Mouse (Mus musculus): Measurements from ENCODE around the gene Abcg4. TPM values are rescaled to one million over a fixed set of nuclear protein-coding genes. Genes with fewer than 3 reads are reported as not detected.
A peak's percentile ranks its signal among the peaks of the same experiment; 100 is the strongest.

The Abcg4 gene
- total and polyA plus RNA-seq, 3 experiments: 0.23 to 1.1 (median 0.72) TPM

DNA sequence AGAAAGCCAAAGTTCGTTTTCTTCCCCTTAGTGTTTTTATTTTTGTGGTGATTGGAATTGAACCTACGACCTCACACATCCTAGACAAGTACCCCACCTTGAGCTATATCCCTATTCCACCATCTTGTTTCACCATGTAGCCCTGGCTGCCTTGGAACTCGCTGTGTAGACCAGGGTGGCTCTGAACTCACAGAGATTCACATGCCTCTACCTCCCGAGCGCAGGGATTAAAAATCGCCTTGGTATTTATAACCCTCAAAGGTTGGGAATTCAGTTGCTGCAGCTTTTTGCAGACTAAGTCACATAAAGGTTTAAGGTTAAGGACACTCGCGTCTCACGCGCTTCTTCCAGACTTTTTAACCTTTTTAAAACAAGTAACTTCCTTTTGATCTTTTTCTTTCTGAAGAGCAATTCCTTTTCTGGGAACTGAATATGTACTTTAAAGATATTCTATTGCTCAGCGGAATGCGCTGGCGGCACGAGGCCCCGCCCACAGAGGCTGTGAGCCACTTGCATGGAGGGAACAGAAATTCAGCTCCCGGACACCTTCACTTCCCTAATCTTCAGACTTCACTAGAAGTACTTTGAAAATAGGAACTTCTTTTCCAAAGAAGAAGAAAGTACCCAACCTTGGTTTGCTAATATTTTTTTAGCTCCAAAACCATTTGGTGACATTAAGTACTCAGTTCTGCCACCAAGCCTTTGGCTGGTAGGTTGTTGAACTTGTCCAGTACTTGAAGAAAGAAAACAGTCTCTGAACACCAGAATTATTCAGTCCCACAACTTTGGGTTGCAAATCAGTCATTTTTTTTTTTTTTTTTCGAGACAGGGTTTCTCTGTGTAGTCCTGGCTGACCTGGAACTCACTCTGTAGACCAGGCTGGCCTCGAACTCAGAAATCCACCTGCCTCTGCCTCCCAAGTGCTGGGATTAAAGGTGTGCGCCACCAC is 53.7 kb downstream of the Abcg4 start:
- Histone ChIP-seq H3K4me2 (ENCODE audit: insufficient read depth, low read depth, poor library complexity, severe bottlenecking) (peak overlapping the region; percentile 85), H3K36me3 (replicated peaks in 1 of 2; ENCODE audit: control insufficient read depth in 1 of 2, insufficient read depth in 1 of 2, low read length in 1 of 2) (peaks cover 2 to 5% of the 10 kb centered on the region in 2 experiments), H3K9ac (ENCODE audit: insufficient read depth, low read depth) (peak overlapping the region; percentile 78), H3K79me2 (replicated peaks; ENCODE audit: control insufficient read depth, extremely low read depth, insufficient read depth, poor library complexity, severe bottlenecking) (peaks cover 38% of the 10 kb centered on the region), H3K9me3 (replicated peaks; ENCODE audit: low read length) (no peaks in the 10 kb centered on the region), H3K4me3 (replicated peaks in 1 of 3; ENCODE audit: low read depth in 2 of 3, low read length in 2 of 3, poor library complexity in 1 of 3) (peak overlapping the region; percentile 48 to 59 (median 56)), H3K4me1 (ENCODE audit: control insufficient read depth in 1 of 2, insufficient read depth in 2 of 2) (peaks cover 15 to 62% of the 10 kb centered on the region in 2 experiments; a peak in 3 of 4 replicates), H3K27me3 (replicated peaks) (no peaks in the 10 kb centered on the region), H3K27ac (ENCODE audit: insufficient read depth, low read depth) (peak overlapping the region; percentile 77)
- DNase-seq (ENCODE audit: extremely low read depth): peak; percentile 77
- in situ Hi-C loops (cut with MboI; ENCODE audit: low pct_ligation_motif_present, low pct_unique_long_range_greater_than_20kb, low sequenced_read_pairs) (loop anchor here (10.0 kb wide), 1 partner anchor 50 kb away; no protein-coding TSS in a partner anchor), dilution Hi-C loops (cut with MboI; ENCODE audit: extremely low pct_ligation_motif_present, extremely low pct_unique_long_range_greater_than_20kb, low sequenced_read_pairs) (no loop called here)
- peak; percentile 45; the same call in 1 of the 2 replicates for TF ChIP-seq EP300 (IDR thresholded peaks at IDR 0.05; ENCODE audit: low read length)
- TF ChIP-seq HCFC1 (IDR thresholded peaks at IDR 0.05; ENCODE audit: low read depth, low read length): no peak
- TF ChIP-seq TCF12 (IDR thresholded peaks at IDR 0.05; ENCODE audit: low read depth, low read length): peak; percentile 10
- peak; percentile 9; the same call in 1 of the 2 replicates for TF ChIP-seq POLR2AphosphoS2 (IDR thresholded peaks at IDR 0.05; ENCODE audit: low read depth, low read length)
- TF ChIP-seq MXI1 (IDR thresholded peaks at IDR 0.05; ENCODE audit: low read depth, low read length): no peak; the same call in none of the 2 replicates
- 0 out of 2 replicates have a peak, but pooled peaks have one; percentile 47 for TF ChIP-seq SIN3A (IDR thresholded peaks at IDR 0.05; ENCODE audit: low read length)
- no peak for TF ChIP-seq MEF2A (IDR thresholded peaks at IDR 0.05; ENCODE audit: borderline replicate concordance, low read depth, low read length)
- peak; percentile 16; the same call in 1 of the 2 replicates for TF ChIP-seq TBP (conservative IDR thresholded peaks at IDR 0.05; ENCODE audit: low read depth, low read length)
- TF ChIP-seq ZMIZ1 (IDR thresholded peaks at IDR 0.05; ENCODE audit: low read depth, low read length): peak; percentile 26; the same call in 1 of the 2 replicates
- peak; percentile 62 for TF ChIP-seq JUND (conservative IDR thresholded peaks at IDR 0.05; ENCODE audit: low read depth, low read length)
- no peak for TF ChIP-seq PAX5 (IDR thresholded peaks at IDR 0.05; ENCODE audit: low read length)
- peak; percentile 46 for TF ChIP-seq MYC (IDR thresholded peaks at IDR 0.05; ENCODE audit: low read depth, low read length)
- TF ChIP-seq NELFE (IDR thresholded peaks at IDR 0.05; ENCODE audit: low read depth, low read length): peak; percentile 5; the same call in 1 of the 2 replicates
- peak; percentile 3; the same call in 1 of the 2 replicates for TF ChIP-seq MAFK (IDR thresholded peaks at IDR 0.05; ENCODE audit: insufficient replicate concordance, low read length)
- no peak for TF ChIP-seq SMC3 (IDR thresholded peaks at IDR 0.05; ENCODE audit: low read depth, low read length)
- no peak for TF ChIP-seq BHLHE40 (IDR thresholded peaks at IDR 0.05; ENCODE audit: low read depth, low read length)
- TF ChIP-seq POLR2A (IDR thresholded peaks at IDR 0.05; ENCODE audit: low read depth, low read length): peak; percentile 18
- TF ChIP-seq MAX (IDR thresholded peaks at IDR 0.05; ENCODE audit: low read length): peak; percentile 72
- no peak for TF ChIP-seq USF1 (IDR thresholded peaks at IDR 0.05; ENCODE audit: low read depth, low read length)
- TF ChIP-seq KAT2A (IDR thresholded peaks at IDR 0.05; ENCODE audit: insufficient replicate concordance, low read length): 0 out of 2 replicates have a peak, but pooled peaks have one; percentile 9
- TF ChIP-seq ZNF384 (IDR thresholded peaks at IDR 0.05; ENCODE audit: low read depth, low read length): peak; percentile 84

Measured in CH12.LX (cell line).